Mouse (Mus musculus) MN1 (cell line): ENCODE data around the gene Tyw5.

Experiments used
- DNase-seq: peaks from one replicate; pipeline ENCODE4 v3.0.0-alpha.2; 2016; ENCODE audit warnings: low spot score

Gene Tyw5

DNA sequence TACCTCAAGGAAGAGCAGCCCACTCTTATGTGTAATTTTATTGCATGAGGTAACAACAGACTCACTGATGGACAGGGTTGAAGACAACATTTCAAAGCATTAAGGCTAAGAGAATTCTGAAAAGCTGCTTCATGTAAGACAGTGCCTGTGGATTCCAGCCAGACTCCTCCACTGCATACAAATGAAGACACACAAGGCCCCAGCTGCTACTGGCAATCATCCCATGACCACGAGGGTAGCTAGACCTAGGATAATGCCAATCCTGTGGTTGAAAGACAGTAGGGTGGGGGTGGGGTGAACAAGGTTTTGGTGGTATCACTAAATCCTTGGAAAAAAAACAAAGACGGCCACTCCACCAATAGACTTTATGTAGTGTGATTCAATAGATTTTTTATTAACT is 19.0 kb downstream of the Tyw5 start:
- no peak for DNase-seq

DNA sequence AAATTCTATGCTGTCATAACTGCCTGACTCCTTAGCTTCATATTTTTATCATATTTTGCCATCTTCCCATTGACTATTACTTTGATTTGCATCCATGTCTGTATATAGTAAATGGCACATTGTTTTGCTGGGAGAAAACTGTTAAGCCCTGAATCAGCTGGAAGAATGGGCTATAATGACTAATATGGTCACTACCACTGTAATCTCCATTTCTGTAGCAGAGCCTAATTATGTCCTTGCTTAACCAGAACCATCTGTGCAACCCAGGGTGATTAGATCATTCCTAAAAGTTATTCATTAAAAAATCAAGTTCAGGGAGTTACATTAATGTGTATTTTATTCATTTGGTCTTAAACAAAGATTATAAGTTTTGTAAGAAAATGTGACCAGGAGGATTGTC is 20.4 kb downstream of the Tyw5 start:
- no peak for DNase-seq

DNA sequence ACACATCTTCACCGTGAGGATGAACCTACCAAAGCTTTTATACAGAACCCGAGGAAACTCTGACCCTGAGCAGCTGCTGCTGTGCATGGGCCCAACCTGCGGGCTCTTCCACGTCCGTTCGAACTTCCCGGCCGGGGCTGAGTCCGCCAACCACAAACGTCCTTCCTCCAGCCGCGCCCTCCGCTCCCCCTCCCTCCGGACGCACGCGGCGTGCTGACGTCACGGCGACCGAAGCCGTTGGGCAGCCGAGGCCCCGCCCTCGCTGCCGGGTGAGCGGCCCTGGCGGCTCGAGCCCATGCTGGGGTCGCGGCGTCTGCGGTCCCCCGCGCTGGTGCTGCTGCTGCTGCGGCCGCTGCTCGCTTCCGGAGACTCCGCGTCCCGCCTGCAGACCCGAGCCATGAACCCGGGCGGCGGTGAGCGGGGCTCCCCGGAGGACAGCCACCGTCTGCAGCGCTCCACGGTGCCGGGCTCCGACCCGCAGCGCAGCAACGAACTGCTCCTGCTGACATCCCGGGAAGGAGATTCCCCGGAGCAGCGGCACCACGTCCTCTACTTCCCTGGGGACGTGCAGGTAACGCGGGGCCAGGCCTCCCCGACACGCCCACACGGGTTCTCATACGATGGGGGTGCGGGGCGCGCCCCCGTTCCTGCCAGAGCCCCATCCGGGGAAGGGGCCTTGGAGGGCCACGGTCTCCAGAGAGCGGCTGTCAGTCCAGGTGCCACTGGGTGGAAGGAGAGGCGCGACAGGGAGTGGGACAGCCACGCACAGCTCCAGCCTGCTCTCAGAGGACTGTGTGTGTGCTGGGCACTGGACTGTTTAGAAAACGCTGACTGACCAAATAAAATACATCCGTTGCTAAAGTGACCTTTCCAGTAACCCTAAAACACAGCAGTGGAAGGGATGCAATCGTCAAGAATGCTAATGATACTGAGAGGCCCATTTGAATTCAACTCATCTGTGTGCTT is 29.2 kb downstream of the Tyw5 start, which contains the start of gene 1700066M21Rik:
Gene 1700066M21Rik (plus strand): TSS at position 245 of the 966 bp plus-strand sequence.
- peak; percentile 88 for DNase-seq

DNA sequence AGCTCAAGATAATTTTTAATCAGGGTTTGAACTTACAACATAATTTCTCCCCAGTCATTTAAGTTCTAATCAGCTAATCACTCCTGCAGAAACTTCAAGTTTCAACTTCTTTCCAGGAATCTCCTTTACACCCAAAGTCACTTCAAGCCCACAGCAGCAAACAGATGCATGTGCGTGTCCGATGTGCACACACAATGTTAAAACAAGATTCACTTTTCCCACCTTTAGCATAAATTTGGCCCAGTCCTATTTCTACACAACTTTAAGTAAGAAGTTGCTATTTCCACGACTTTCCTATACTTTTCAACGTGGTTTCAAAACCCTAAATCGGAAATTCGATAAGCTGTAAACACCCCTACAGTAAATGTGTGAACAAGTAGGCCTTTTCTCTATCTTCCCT is 30.1 kb downstream of the Tyw5 start:
- DNase-seq = no peak

DNA sequence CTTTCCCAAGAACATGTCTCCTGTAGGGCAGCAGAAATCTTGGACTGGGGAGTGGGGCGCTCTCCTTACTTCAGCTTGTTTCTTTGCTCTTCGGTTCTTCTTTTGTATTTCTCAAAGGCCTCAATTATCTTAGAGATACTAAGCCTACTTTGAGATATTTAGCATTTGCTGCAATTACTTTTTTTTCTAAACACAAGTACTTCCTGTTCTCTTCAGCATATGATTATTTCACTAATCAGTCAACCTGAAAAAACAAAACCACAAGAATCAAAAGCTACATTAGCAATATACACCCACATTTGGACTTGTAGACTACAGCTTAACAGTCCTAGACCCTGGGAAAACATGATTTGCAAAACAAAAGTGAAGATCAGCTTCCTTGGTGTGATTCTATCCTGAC is 31.6 kb downstream of the Tyw5 start:
- DNase-seq = no peak

DNA sequence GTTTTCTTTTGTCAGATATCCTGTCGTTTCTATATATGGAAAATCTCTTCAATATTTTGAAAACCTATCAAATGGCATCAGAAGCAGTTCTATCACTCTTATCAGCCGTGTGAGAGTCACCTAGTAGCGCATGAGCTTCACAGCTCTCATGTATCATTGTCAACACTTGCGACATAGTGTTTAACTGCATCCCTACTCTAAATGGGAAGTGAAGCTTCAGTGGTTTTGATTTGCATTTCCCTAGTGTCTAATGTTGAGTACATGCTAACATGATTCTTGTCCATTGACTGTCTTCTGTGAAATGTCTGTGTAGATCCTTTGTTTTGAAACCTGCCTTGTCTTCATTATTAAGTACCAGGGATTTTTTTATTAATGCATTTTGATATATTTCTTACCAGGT is 36.5 kb downstream of the Tyw5 start:
- no peak for DNase-seq

DNA sequence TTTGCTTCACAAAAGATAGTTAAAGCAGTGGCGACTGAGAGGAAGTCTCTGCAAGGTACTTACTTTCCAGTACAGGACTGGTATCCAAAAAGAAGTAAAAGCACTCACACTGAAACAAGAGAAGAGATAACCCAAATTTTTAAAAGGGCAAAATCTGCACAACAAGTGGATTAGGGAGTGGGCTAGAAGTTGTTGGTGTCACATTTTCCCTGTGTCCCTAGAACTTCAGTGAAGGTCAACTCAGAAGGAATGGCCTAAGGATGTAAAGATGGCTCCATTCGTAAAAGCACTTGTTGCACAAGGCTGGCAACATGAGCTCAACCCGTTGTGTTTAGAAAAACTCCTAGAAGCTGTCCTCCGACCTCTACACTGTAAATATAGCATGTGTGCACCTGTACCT is 37.8 kb downstream of the Tyw5 start:
- no peak for DNase-seq

DNA sequence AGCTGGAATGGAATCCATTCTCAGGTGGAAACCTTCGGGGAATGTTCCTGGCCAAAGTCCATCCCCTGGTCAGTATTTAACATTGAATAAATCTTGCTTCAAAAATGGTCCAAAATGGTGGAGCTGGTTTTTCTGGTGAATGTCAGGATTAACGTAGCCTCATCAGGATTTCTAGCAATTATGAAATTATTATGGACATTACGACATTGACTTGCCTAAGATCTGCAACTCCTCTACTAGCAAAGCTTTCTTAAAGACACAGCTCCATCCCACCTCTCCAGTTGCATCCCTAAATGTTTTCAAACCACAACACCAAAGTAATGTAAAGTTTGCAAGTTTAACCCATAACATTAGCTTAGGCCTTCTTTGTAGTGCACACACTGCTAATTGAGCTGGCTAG is 39.5 kb downstream of the Tyw5 start:
- no peak for DNase-seq

DNA sequence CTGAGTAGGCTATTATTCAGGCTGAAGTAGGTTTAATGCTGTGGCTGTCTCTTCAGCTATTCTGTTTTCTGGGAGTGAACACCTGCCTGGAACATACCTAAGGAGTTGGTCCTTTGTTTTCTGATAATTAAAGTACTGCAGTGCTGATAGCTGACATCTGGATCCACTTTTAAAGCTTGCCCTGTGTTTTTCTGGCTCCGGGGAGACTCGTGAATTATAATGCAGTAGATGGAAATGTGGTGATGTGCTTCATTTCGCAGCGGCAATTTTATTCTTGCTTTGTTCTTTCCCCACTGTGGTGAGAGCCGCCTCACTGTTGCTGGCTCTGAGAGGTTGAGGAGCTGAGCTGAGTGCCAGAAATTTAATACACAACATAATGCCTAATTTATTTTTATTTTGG is 48.4 kb downstream of the Tyw5 start:
- no peak for DNase-seq

DNA sequence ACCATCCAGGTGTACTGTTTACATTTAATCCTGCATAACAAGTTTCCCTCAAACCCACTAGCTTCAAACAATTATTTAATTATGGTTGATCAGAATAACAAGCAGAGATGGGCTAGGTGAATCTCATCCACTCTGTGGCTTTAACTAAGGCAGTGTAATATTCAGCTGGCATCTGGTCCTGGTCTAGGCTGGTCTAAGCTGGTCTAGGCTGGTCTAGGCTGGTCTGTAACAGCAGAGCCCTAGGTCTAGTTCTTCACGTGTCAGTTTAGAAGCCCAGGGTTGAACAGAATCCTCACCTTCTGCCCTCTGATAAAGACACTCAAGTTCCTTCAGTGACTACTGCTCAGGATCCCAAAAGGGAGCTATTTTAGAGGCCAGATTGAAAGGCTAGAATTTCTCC is 55.0 kb downstream of the Tyw5 start:
- DNase-seq = no peak

DNA sequence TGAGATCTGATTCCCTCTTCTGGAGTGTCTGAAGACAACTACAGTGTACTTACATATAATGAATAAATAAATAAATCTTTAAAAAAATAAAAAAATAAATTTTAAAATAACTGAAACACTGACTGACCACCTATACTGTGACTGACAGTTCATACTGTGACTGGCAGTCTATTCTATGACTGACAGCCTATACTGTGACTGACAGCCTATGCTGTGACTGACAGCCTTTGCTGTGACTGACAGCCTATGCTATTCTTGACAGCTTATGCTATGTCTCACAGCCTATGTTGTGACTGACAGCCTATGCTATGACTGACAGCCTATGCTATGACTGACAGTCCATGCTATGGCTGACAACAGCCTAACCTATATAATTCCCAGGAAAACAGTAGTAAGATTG is 59.4 kb downstream of the Tyw5 start:
- no peak for DNase-seq

DNA sequence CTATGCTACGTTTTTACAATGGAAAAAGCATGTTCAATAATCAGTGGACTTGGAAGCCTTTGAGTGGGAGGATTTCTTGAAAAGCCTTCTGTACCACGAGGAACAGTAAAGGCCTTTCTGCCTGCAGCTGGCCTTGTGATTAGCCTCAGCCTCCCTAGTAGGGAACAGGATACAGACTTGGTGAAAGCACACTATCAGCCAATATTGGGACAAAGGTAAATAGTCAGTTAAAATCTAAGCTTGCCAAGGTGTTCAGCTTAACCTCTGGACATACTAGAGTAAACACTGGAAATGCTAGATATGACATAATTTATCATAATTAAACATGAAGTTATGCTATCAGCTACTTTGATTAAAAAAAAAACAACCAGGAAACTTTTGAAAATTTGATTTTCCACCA is 65.7 kb downstream of the Tyw5 start:
- DNase-seq = no peak

DNA sequence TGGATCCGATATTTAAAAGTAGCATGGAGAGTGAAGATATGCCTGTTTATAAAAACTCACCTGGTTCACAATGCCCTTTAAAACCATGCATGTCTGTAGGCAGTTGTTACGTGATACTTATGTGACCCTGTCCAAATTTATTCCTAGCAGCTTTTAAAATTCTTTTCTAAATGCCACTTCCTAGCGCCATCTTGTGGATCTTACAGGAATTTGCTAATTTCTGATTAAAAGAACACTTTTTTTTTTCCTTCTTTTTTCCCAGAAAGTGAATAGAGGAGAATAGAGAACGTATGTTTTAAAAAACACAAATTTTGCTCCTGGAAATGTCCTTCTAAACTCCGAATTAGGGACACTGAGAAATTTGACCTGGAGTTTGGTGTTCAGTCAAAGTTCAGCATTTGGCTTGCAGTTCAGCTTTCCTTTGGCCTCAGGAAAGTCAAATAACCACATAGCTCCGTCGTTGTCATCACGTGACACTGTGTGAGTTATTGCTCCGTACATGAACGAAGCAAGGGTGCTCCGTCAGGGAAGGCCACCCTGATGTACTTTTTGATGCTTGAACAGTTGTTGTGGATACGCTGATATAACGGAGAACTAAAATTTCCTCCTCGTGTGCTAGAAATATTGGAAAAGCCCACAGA is 67.6 kb downstream of the Tyw5 start:
- no peak for DNase-seq
